Mouse (Mus musculus): ENCODE measurements around the gene Lamc1. TPM values are rescaled to one million over a fixed set of nuclear protein-coding genes. Genes with fewer than 3 reads are reported as not detected.

Lamc1 gene
- total RNA-seq, 2 experiments from 2014 or later, result 1.3 to 3.0 TPM

Other genes with a start within 250 kb of the Lamc1 start
- gene Lamc2, start 146.3 kb downstream of the Lamc1 start, total RNA-seq (2014; fragmentation: Nextera tagmentation), result not detected in 2 replicates
- gene Lamc2, start 146.3 kb downstream of the Lamc1 start, total RNA-seq (2017), result not detected in 2 replicates
- 1.3 and 1.6 TPM in 2 replicates for gene Shcbp1l, start 92.4 kb upstream of the Lamc1 start, total RNA-seq (2014; fragmentation: Nextera tagmentation)
- gene Shcbp1l, start 92.4 kb upstream of the Lamc1 start, total RNA-seq (2017), result 0.34 and 0.70 TPM in 2 replicates
- gene Dhx9, start 154.9 kb upstream of the Lamc1 start, total RNA-seq (2014; fragmentation: Nextera tagmentation), result 209 and 268 TPM in 2 replicates
- gene Dhx9, start 154.9 kb upstream of the Lamc1 start, total RNA-seq (2017), result 136 and 213 TPM in 2 replicates
- gene Npl, start 217.3 kb upstream of the Lamc1 start, total RNA-seq (2014; fragmentation: Nextera tagmentation), result 2.1 and 4.5 TPM in 2 replicates
- 3.4 and 7.2 TPM in 2 replicates for gene Npl, start 217.3 kb upstream of the Lamc1 start, total RNA-seq (2017)

All from megakaryocyte-erythroid progenitor cell, adult 5-6 weeks (primary cell).